Mouse (Mus musculus) left cerebral cortex, postnatal 4 days (tissue): Measurements from ENCODE around the gene Nkapd1. TPM values are rescaled to one million over a fixed set of nuclear protein-coding genes. Genes with fewer than 3 reads are reported as not detected.

Source experiments
- total RNA-seq, 2 experiments: library from RNA; stranded (reverse); gene quantifications; 2 replicates each; pipeline ENCODE4 v1.2.3; 2021

The Nkapd1 gene
- total RNA-seq, 2 experiments from 2014 or later, result 30.6 to 31.1 TPM

Other genes starting within 250 kb of the Nkapd1 start
- not detected for gene Plet1, start 122.9 kb downstream of the Nkapd1 start, total RNA-seq
- gene Pts, start 88.7 kb downstream of the Nkapd1 start, total RNA-seq, result 10 to 100 TPM; 40.7 to 42.0 TPM
- gene Il18, start 62.6 kb downstream of the Nkapd1 start, total RNA-seq, result 10 to 100 TPM; 16.3 to 17.0 TPM
- under 1 TPM; 0.70 to 0.93 TPM for gene Bco2, start 62.3 kb downstream of the Nkapd1 start, total RNA-seq
- gene Tex12, start 56.1 kb downstream of the Nkapd1 start, total RNA-seq, result not detected
- gene Sdhd, start 13.7 kb downstream of the Nkapd1 start, total RNA-seq, result 100 to 1,000 TPM; 110 to 120 TPM
- gene Timm8b, start 13.6 kb downstream of the Nkapd1 start, total RNA-seq, result 100 to 1,000 TPM; 157 to 174 TPM
- gene Pih1d2, start 143 bp downstream of the Nkapd1 start, total RNA-seq, result 1 to 10 TPM; 2.1 to 2.5 TPM
- 10 to 100 TPM; 73.7 to 79.4 TPM for gene Dlat, start 42.3 kb upstream of the Nkapd1 start, total RNA-seq
- gene Dixdc1, start 122.1 kb upstream of the Nkapd1 start, total RNA-seq, result 10 to 100 TPM; 65.3 to 66.0 TPM
- gene 2310030G06Rik, start 129.1 kb upstream of the Nkapd1 start, total RNA-seq, result 1 to 10 TPM; 1.8 to 2.0 TPM
- 10 to 100 TPM; 39.1 to 40.9 TPM for gene Cryab, start 133.9 kb upstream of the Nkapd1 start, total RNA-seq
- 1 to 10 TPM; 1.0 to 1.3 TPM for gene Hspb2, start 134.9 kb upstream of the Nkapd1 start, total RNA-seq
- 1 to 10 TPM; 5.9 to 8.3 TPM for gene Fdxacb1, start 150.8 kb upstream of the Nkapd1 start, total RNA-seq
- 10 to 100 TPM; 52.7 to 53.8 TPM for gene Alg9, start 157.6 kb upstream of the Nkapd1 start, total RNA-seq
- 10 to 100 TPM; 16.6 to 18.6 TPM for gene 1110032A03Rik, start 158.1 kb upstream of the Nkapd1 start, total RNA-seq
- gene Ppp2r1b, start 227.8 kb upstream of the Nkapd1 start, total RNA-seq, result 10 to 100 TPM; 29.9 to 33.2 TPM